Mouse (Mus musculus): Measurements from ENCODE around the gene Katna1. TPM values are rescaled to one million over a fixed set of nuclear protein-coding genes. Genes with fewer than 3 reads are reported as not detected.
A peak's percentile ranks its signal among the peaks of the same experiment; 100 is the strongest.

Katna1 gene
- total and polyA plus RNA-seq, 3 experiments = 43.3 to 222 (median 46.0) TPM

GRCm38 (mm10) chr10:7726501-7726812 is 657 bp downstream of the Katna1 start:
- Histone ChIP-seq H3K27ac (ENCODE audit: control insufficient read depth, low read depth, low read length) (peak overlapping the region; percentile 81), H3K4me3 (ENCODE audit: control insufficient read depth in 1 of 2, insufficient read depth in 1 of 2, low read depth in 2 of 2, low read length in 2 of 2) (peak overlapping the region; percentile 79 to 87), H3K36me3 (ENCODE audit: control insufficient read depth in 1 of 2, insufficient read depth in 2 of 2, low read length in 2 of 2) (peaks cover 0 to 20% of the 10 kb centered on the region in 2 experiments; a peak in 2 of 4 replicates), H3K4me1 (ENCODE audit: control insufficient read depth in 1 of 2, insufficient read depth in 2 of 2, low read length in 2 of 2) (peaks cover 6 to 12% of the 10 kb centered on the region in 2 experiments; a peak in 3 of 4 replicates), H3K27me3 (ENCODE audit: control insufficient read depth in 1 of 2, insufficient read depth in 2 of 2, low read length in 2 of 2) (no peaks in the 10 kb centered on the region), H3K9me3 (replicated peaks; ENCODE audit: insufficient read depth, low read length) (no peaks in the 10 kb centered on the region), H3K79me2 (ENCODE audit: control insufficient read depth, insufficient read depth, low read length, poor library complexity) (peaks cover 42% of the 10 kb centered on the region), H3K9ac (ENCODE audit: control insufficient read depth, low read depth, low read length, poor library complexity, severe bottlenecking) (peak overlapping the region; percentile 85)
- DNase-seq (ENCODE audit: low read depth, low spot score) = peak; percentile 45
- no peak for TF ChIP-seq RAD21 (IDR thresholded peaks at IDR 0.05; ENCODE audit: low read depth, low read length)
- TF ChIP-seq POLR2AphosphoS2 (IDR thresholded peaks at IDR 0.05; ENCODE audit: low read length) = no peak
- TF ChIP-seq SMC3 (IDR thresholded peaks at IDR 0.05; ENCODE audit: low read depth, low read length) = no peak
- TF ChIP-seq MAX (IDR thresholded peaks at IDR 0.05; ENCODE audit: low read length) = no peak

GRCm38 (mm10) chr10:7727011-7727410 is 1.2 kb downstream of the Katna1 start:
- Histone ChIP-seq H3K9ac (ENCODE audit: control insufficient read depth, low read depth, low read length, poor library complexity, severe bottlenecking) (peak overlapping the region; percentile 74), H3K79me2 (ENCODE audit: control insufficient read depth, insufficient read depth, low read length, poor library complexity) (peaks cover 46% of the 10 kb centered on the region), H3K4me3 (ENCODE audit: control insufficient read depth in 1 of 2, insufficient read depth in 1 of 2, low read depth in 2 of 2, low read length in 2 of 2) (peak overlapping the region; percentile 79 to 87), H3K4me1 (ENCODE audit: control insufficient read depth in 1 of 2, insufficient read depth in 2 of 2, low read length in 2 of 2) (peaks cover 6 to 12% of the 10 kb centered on the region in 2 experiments; a peak in 3 of 4 replicates), H3K27me3 (ENCODE audit: control insufficient read depth in 1 of 2, insufficient read depth in 2 of 2, low read length in 2 of 2) (no peaks in the 10 kb centered on the region), H3K36me3 (ENCODE audit: control insufficient read depth in 1 of 2, insufficient read depth in 2 of 2, low read length in 2 of 2) (peaks cover 0 to 20% of the 10 kb centered on the region in 2 experiments; a peak in 2 of 4 replicates), H3K27ac (ENCODE audit: control insufficient read depth, low read depth, low read length) (no peak overlapping the region), H3K9me3 (replicated peaks; ENCODE audit: insufficient read depth, low read length) (no peaks in the 10 kb centered on the region)
- DNase-seq (ENCODE audit: low read depth, low spot score) = peak; percentile 42
- TF ChIP-seq ETS1 (IDR thresholded peaks at IDR 0.05; ENCODE audit: low read depth, low read length) = no peak
- TF ChIP-seq ZC3H11A (IDR thresholded peaks at IDR 0.05; ENCODE audit: low read depth, low read length) = no peak
- TF ChIP-seq UBTF (IDR thresholded peaks at IDR 0.05; ENCODE audit: borderline replicate concordance, insufficient read depth, low read depth, low read length) = no peak
- TF ChIP-seq ZMIZ1 (IDR thresholded peaks at IDR 0.05; ENCODE audit: low read depth, low read length) = no peak
- TF ChIP-seq POLR2A (IDR thresholded peaks at IDR 0.05; ENCODE audit: control insufficient read depth in 1 of 2, insufficient read depth in 1 of 2, low read depth in 1 of 2, low read length in 2 of 2, poor library complexity in 1 of 2) = no peak
- TF ChIP-seq MAFK (IDR thresholded peaks at IDR 0.05; ENCODE audit: borderline replicate concordance, low read depth, low read length) = no peak
- no peak for TF ChIP-seq RAD21 (IDR thresholded peaks at IDR 0.05; ENCODE audit: low read depth, low read length)
- no peak for TF ChIP-seq E2F4 (IDR thresholded peaks at IDR 0.05; ENCODE audit: borderline replicate concordance, low read depth, low read length)
- TF ChIP-seq CHD2 (IDR thresholded peaks at IDR 0.05; ENCODE audit: low read length) = no peak
- no peak for TF ChIP-seq MAZ (IDR thresholded peaks at IDR 0.05; ENCODE audit: low read depth, low read length)
- no peak for TF ChIP-seq CHD1 (IDR thresholded peaks at IDR 0.05; ENCODE audit: low read depth, low read length)
- no peak for TF ChIP-seq ELF1 (IDR thresholded peaks at IDR 0.05; ENCODE audit: low read depth, low read length)
- TF ChIP-seq KAT2A (conservative IDR thresholded peaks at IDR 0.05; ENCODE audit: low read depth, low read length) = no peak
- no peak for TF ChIP-seq MAX (IDR thresholded peaks at IDR 0.05; ENCODE audit: low read length)
- no peak for TF ChIP-seq POLR2AphosphoS2 (IDR thresholded peaks at IDR 0.05; ENCODE audit: low read length)
- TF ChIP-seq GABPA (IDR thresholded peaks at IDR 0.05; ENCODE audit: low read depth, low read length) = no peak

Measured in MEL (cell line).